ENCODE assay signal across 16 mouse cellular contexts in genomic region chr11:115319704-115320383, GRCm38 (mm10). TPM values are rescaled to one million over a fixed set of nuclear protein-coding genes. Genes with fewer than 3 reads are reported as not detected.
A peak's percentile ranks its signal among the peaks of the same experiment; 100 is the strongest.
DNase-seq lines count a peak whose midpoint lies in the region; TF ChIP-seq lines count a peak whose summit lies in the region.
"Had no signal": no experiment of that assay in that cellular context is flagged by ENCODE, and none has a peak within 500 bp of the region (broad histone marks: within the 10 kb centered on the region; RNA-seq: fewer than 3 reads in every experiment).

No protein-coding gene starts in this region.

- H3K27ac ChIP-seq in left cerebral cortex, adult 2 months = no peak overlapping the region
- peak overlapping the region; percentile 24 for H3K27ac ChIP-seq in gastrocnemius, adult 2 months
- H3K27ac ChIP-seq: kidney, embryonic 15.5 days; limb, embryonic 15.5 days had no signal

- intact Hi-C loops in left cerebral cortex, postnatal 4 days (cut with DNase I) = no loop called here
- intact Hi-C loops in left cerebral cortex, adult 2 months (cut with DNase I) = no loop called here
- intact Hi-C loops in gastrocnemius, adult 2 months (cut with DNase I) = no loop called here

- no peak for TF ChIP-seq POLR2A in brain, embryonic 14.5 days (IDR thresholded peaks at IDR 0.05; ENCODE audit: borderline replicate concordance, extremely low read depth, insufficient read depth, insufficient read length, poor library complexity, severe bottlenecking)

- TF ChIP-seq CTCF in left cerebral cortex, adult 2 months (IDR thresholded peaks at IDR 0.05) = no peak
- TF ChIP-seq CTCF in brain, embryonic 14.5 days (IDR thresholded peaks at IDR 0.05; ENCODE audit: borderline replicate concordance, extremely low read depth, insufficient read depth, insufficient read length) = no peak
- TF ChIP-seq CTCF in gastrocnemius, adult 2 months (IDR thresholded peaks at IDR 0.05) = no peak

- peak; percentile 61 for DNase-seq in left cerebral cortex, postnatal 4 days
- no peak for DNase-seq in left cerebral cortex, adult 2 months (ENCODE audit: extremely low spot score in 1 of 2, low spot score in 2 of 2)
- peak; percentile 18 for DNase-seq in brain, embryonic 14.5 days (ENCODE audit: low read depth)
- peak; percentile 83 for DNase-seq in gastrocnemius, adult 2 months
- DNase-seq in retina, embryonic 14.5 days (ENCODE audit: low spot score) = peak; percentile 61
- DNase-seq in spleen, adult 12 weeks (ENCODE audit: low spot score) = no peak
- no peak for DNase-seq in ovary, adult 18-20 months (ENCODE audit: low spot score)
- no peak for DNase-seq in urinary bladder, adult 18-20 months (ENCODE audit: low spot score in 2 of 2)
- DNase-seq: adrenal gland, postnatal 36 days; thymus, postnatal 36 days had no signal

- no peak overlapping the region for H3K4me3 ChIP-seq in left cerebral cortex, adult 2 months
- H3K4me3 ChIP-seq in gastrocnemius, adult 2 months = peak overlapping the region; percentile 11; the same call in 1 of the 2 replicates
- H3K4me3 ChIP-seq: kidney, embryonic 15.5 days; limb, embryonic 15.5 days had no signal

RNA-seq across cellular contexts. Expression of gene Ush1g, which starts 2.0 kb away (rescaled TPM):
- total RNA-seq in left cerebral cortex, postnatal 4 days (2021) = under 1 TPM in 1 of 2 experiments, not detected in 1; 0.24 TPM
- under 1 TPM; 0.36 to 0.44 TPM for total RNA-seq in left cerebral cortex, adult 2 months (2021)
- polyA plus RNA-seq in brain, embryonic 14.5 days (2012; rRNA removed) = 0.04 and 0.11 TPM in 2 replicates
- total RNA-seq in gastrocnemius, adult 2 months (2021) = under 1 TPM; 0.61 to 0.81 TPM
- total RNA-seq: megakaryocyte, adult 5-6 weeks; neutrophil, adult 5-6 weeks had no signal
- polyA plus RNA-seq: kidney, embryonic 15.5 days had no signal

RNA-seq across cellular contexts. Expression of gene Otop2, which starts 12.9 kb away (rescaled TPM):
- not detected for total RNA-seq in left cerebral cortex, postnatal 4 days (2021)
- 1 to 10 TPM; 1.4 to 2.7 TPM for total RNA-seq in left cerebral cortex, adult 2 months (2021)
- 0.13 and 0.15 TPM in 2 replicates for polyA plus RNA-seq in brain, embryonic 14.5 days (2012; rRNA removed)
- total RNA-seq in gastrocnemius, adult 2 months (2021) = not detected
- total RNA-seq: adrenal gland, postnatal 36 days; megakaryocyte, adult 5-6 weeks; neutrophil, adult 5-6 weeks had no signal
- polyA plus RNA-seq: heart, postnatal 0 days; Patski had no signal

RNA-seq across cellular contexts. Expression of gene Otop3, which starts 14.7 kb away (rescaled TPM):
- under 1 TPM in 1 of 2 experiments, not detected in 1; 0.42 TPM for total RNA-seq in left cerebral cortex, postnatal 4 days (2021)
- total RNA-seq in left cerebral cortex, adult 2 months (2021) = not detected
- 0.29 and 0.64 TPM in 2 replicates for polyA plus RNA-seq in brain, embryonic 14.5 days (2012; rRNA removed)
- total RNA-seq in gastrocnemius, adult 2 months (2021) = not detected
- total RNA-seq: adrenal gland, postnatal 36 days; megakaryocyte, adult 5-6 weeks; neutrophil, adult 5-6 weeks had no signal
- polyA plus RNA-seq: heart, postnatal 0 days; kidney, embryonic 15.5 days; Patski had no signal

RNA-seq across cellular contexts. Expression of gene Fads6, which starts 22.4 kb away (rescaled TPM):
- total RNA-seq in left cerebral cortex, postnatal 4 days (2021) = 1 to 10 TPM; 2.9 to 4.1 TPM
- 10 to 100 TPM; 11.4 to 13.5 TPM for total RNA-seq in left cerebral cortex, adult 2 months (2021)
- polyA plus RNA-seq in brain, embryonic 14.5 days (2012; rRNA removed) = 1.6 and 2.4 TPM in 2 replicates
- 1 to 10 TPM; 2.4 to 5.4 TPM for total RNA-seq in gastrocnemius, adult 2 months (2021)

RNA-seq across cellular contexts. Expression of gene Fdxr, which starts 43.0 kb away (rescaled TPM):
- total RNA-seq in left cerebral cortex, postnatal 4 days (2021) = 10 to 100 TPM; 24.4 to 25.8 TPM
- 10 to 100 TPM; 15.9 to 17.9 TPM for total RNA-seq in left cerebral cortex, adult 2 months (2021)
- polyA plus RNA-seq in brain, embryonic 14.5 days (2012; rRNA removed) = 26.1 and 32.4 TPM in 2 replicates
- 1 to 10 TPM; 2.9 to 4.4 TPM for total RNA-seq in gastrocnemius, adult 2 months (2021)

Comparison
In these comparisons a context has a peak if more than half of its experiments do, and no peak if none do; other contexts are left out.
1. DNase-seq: peak in left cerebral cortex, postnatal 4 days (single experiment), brain, embryonic 14.5 days (single experiment), gastrocnemius, adult 2 months (single experiment) and retina, embryonic 14.5 days (single experiment); none in left cerebral cortex, adult 2 months (0 of 2), spleen, adult 12 weeks (single experiment), ovary, adult 18-20 months (single experiment) and urinary bladder, adult 18-20 months (0 of 2).